Mouse (Mus musculus) central nervous system, embryonic 14 days (tissue): ENCODE results near the gene Olfr1152. TPM values are rescaled to one million over a fixed set of nuclear protein-coding genes. Genes with fewer than 3 reads are reported as not detected.

Experiments
- polyA plus RNA-seq: library from polyadenylated mRNA; depleted of rRNA; stranded (reverse); fragments of >200 nt; gene quantifications from 2 replicates; pipeline ENCODE4 v1.2.3, GENCODE M21; 2012; rRNA removed

Gene Olfr1152
- polyA plus RNA-seq: 0.01 TPM in 2 replicates

DNA sequence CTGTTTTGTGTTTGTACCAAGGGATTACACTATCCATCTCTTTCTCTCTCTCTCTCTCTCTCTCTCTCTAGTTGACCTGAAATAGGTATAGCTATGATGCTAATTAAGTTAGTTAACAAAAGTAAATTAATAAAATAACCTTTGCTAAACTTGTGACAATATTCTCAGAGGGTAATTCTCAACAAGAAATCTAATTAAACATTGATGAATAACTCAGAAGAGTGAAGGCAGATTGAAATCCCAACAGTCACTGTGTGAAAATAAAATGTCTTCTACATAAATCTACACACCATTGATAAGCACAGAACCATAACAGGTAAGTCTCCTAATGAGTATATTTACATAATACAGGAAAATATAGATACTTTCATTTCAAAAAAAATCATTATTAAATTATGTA, at the start of gene Olfr1152:
TSS of gene Olfr1152 (plus strand) at position 301 of the 400 bp plus-strand sequence.

DNA sequence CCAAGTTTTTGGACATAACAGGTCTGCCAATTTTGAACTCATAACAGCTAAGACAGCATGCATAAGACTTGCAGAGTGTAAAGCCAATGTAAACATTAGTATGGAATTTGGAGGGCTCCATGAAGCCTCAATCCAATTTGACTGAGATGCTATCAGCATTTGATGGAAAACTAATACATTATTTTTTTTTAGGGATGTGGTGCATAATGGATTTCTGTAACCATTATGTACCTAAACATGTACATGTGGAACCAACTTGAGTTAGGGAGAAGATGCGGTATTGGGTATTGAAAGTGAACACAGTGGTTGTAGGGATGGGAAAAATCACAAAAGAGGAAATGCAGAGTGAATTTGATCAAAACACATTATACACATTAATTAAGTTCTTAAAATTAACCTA, 36.1 kb upstream of the Olfr1152 start, which contains the start of gene Olfr1148:
TSS of gene Olfr1148 (plus strand) at position 301 of the 400 bp plus-strand sequence.

DNA sequence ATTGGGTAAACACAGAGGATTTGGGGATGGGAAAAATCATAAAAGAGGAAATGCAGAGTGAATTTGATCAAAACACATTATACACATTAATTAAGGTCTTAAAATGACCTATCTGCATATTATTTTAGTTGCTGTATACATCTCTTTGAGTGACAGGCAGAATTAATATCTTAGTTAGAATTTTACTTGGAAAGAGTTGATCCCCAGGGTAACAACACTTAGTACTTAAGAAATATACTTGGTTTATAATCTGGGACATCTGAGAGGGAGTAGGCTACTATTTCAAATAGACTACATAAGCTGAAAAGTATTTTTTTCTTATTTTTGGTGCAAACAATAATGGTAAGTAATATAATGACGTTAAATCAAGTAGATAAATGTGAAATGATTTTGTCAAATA, 22.6 kb upstream of the Olfr1152 start, which contains the start of gene Olfr1150-ps1:
TSS of gene Olfr1150-ps1 (plus strand) at position 301 of the 400 bp plus-strand sequence.

DNA sequence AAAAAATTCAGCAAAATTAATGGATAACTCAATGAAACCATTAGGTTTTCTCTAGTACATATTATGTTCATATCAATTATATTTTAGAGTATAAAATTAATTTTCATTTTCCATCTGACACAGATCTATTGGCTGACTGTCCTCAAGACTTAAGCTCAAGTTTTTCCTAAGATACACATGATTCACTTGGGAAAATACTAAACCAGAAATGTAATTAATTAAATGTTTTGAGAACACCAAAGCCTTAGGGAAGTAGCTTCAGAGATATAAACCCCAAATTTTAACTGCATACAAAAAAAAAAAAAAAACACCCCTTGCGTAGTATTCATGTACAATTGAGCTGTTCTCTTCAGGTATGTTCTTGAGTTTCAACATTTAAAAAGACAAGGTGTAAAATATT, 10.7 kb upstream of the Olfr1152 start, which contains the start of gene Olfr1151:
TSS of gene Olfr1151 (plus strand) at position 301 of the 400 bp plus-strand sequence.

DNA sequence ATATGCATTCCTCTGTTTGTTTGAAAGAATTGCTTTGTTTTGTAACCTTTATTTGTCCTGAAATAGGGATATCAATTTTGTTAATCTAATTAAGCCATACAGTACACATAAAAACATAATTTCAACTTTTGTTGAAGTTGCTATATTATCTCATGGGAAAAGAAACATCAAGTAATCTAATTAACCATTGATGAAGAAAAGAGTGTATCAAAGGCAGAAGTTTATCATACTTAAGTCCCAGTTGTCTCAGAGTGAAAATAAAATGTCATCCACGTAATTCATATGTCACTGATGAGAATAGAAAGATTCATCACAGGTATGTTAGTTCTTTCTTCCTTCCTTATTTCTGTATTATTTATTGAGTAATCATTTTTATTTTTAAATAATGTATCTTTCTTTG, 28.4 kb downstream of the Olfr1152 start, which contains the start of gene Olfr1153:
TSS of gene Olfr1153 (plus strand) at position 301 of the 400 bp plus-strand sequence.

DNA sequence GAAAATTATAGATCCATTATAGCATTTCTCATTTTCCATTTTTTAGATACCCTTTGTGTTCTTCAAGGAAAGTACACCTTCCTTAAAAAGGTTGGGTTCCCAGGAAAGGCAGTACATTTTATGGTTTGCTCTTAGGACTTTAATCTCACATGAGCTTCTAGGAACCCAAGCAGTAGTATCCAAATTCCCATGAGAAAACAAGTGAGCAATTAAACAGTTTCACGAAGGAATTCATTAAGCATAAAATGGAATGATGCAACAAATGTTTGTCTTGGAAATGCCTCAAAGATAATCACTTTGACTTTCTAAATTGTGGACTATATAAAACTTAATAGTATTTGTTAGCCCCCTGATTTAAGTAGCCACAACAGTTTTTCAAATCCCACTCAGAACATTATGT, 38.8 kb downstream of the Olfr1152 start, which contains the start of gene Olfr1154:
TSS of gene Olfr1154 (minus strand) at position 101 of the 400 bp plus-strand sequence.

Other genes with a start within 250 kb of the Olfr1152 start
- not detected in 2 replicates for gene Olfr1131, start 239.4 kb upstream of the Olfr1152 start, polyA plus RNA-seq
- not detected in 2 replicates for gene Olfr1132, start 229.0 kb upstream of the Olfr1152 start, polyA plus RNA-seq
- not detected in 2 replicates for gene Olfr1133, start 219.1 kb upstream of the Olfr1152 start, polyA plus RNA-seq
- gene Olfr1134, start 208.0 kb upstream of the Olfr1152 start, polyA plus RNA-seq: not detected in 2 replicates
- gene Olfr1135, start 192.8 kb upstream of the Olfr1152 start, polyA plus RNA-seq: not detected in 2 replicates
- gene Olfr1136, start 172.5 kb upstream of the Olfr1152 start, polyA plus RNA-seq: not detected in 2 replicates
- gene Olfr1137, start 153.3 kb upstream of the Olfr1152 start, polyA plus RNA-seq: not detected in 2 replicates
- gene Olfr1138, start 126.5 kb upstream of the Olfr1152 start, polyA plus RNA-seq: not detected in 2 replicates
- not detected in 2 replicates for gene Olfr1140, start 122.7 kb upstream of the Olfr1152 start, polyA plus RNA-seq
- not detected in 2 replicates for gene Olfr1141, start 112.5 kb upstream of the Olfr1152 start, polyA plus RNA-seq
- not detected in 2 replicates for gene Olfr152, start 87.0 kb upstream of the Olfr1152 start, polyA plus RNA-seq
- gene Olfr1143, start 65.9 kb upstream of the Olfr1152 start, polyA plus RNA-seq: not detected in 2 replicates
- gene Olfr1145, start 56.7 kb upstream of the Olfr1152 start, polyA plus RNA-seq: not detected in 2 replicates
- not detected in 2 replicates for gene Olfr1148, start 36.0 kb upstream of the Olfr1152 start, polyA plus RNA-seq
- not detected in 2 replicates for gene Olfr1150-ps1, start 22.5 kb upstream of the Olfr1152 start, polyA plus RNA-seq
- not detected in 2 replicates for gene Olfr1151, start 10.6 kb upstream of the Olfr1152 start, polyA plus RNA-seq
- not detected in 2 replicates for gene Olfr1153, start 28.5 kb downstream of the Olfr1152 start, polyA plus RNA-seq
- gene Olfr1154, start 38.7 kb downstream of the Olfr1152 start, polyA plus RNA-seq: not detected in 2 replicates
- gene Olfr1155, start 78.6 kb downstream of the Olfr1152 start, polyA plus RNA-seq: not detected in 2 replicates
- gene Olfr1156, start 86.6 kb downstream of the Olfr1152 start, polyA plus RNA-seq: not detected in 2 replicates
- not detected in 2 replicates for gene Olfr1157, start 101.8 kb downstream of the Olfr1152 start, polyA plus RNA-seq
- not detected in 2 replicates for gene Olfr74, start 108.2 kb downstream of the Olfr1152 start, polyA plus RNA-seq
- not detected in 2 replicates for gene Olfr1158, start 123.6 kb downstream of the Olfr1152 start, polyA plus RNA-seq
- not detected in 2 replicates for gene Olfr1160, start 141.8 kb downstream of the Olfr1152 start, polyA plus RNA-seq
- not detected in 2 replicates for gene Olfr1161, start 156.3 kb downstream of the Olfr1152 start, polyA plus RNA-seq
- not detected in 2 replicates for gene Olfr73, start 171.2 kb downstream of the Olfr1152 start, polyA plus RNA-seq
- not detected in 2 replicates for gene Olfr1162, start 184.6 kb downstream of the Olfr1152 start, polyA plus RNA-seq
- not detected in 2 replicates for gene Olfr1163, start 205.3 kb downstream of the Olfr1152 start, polyA plus RNA-seq
- not detected in 2 replicates for gene Olfr1164, start 227.5 kb downstream of the Olfr1152 start, polyA plus RNA-seq